Mouse (Mus musculus): ENCODE measurements at regions not wholly inside any gene's neighbourhood (a gene's known extent, or its start where the extent isn't known, plus 50 kb on each side); places are given as distances from the start of the nearest gene placed in this dataset.

DNA sequence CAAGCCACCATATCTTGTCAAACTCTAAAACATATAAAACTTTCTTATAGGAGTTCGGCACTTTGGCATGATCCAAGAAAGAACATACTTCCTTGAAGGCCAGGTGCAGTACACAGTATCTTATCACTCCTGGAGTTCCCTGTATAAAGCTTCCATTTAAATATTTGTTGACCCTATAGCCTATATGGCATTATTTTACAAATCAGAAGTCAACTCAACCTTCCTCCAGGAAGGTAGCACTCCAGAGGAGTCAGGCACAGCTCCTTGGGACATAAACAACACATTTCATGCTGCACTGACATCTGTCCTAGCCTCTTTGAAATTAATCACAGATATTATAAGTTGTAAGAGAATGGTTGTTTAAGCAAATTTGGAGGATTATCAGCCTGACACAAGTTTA, 252.5 kb upstream of the Usp25 start:
- Histone ChIP-seq H3K27ac (ENCODE audit: low read length) (no peak overlapping the region), H3K9ac (replicated peaks; ENCODE audit: low read length) (no peak overlapping the region), H3K4me3 (ENCODE audit: low read length) (no peak overlapping the region), H3K27me3 (ENCODE audit: insufficient read depth, low read length) (no peaks in the 10 kb centered on the region), H3K9me3 (ENCODE audit: low read length) (no peaks in the 10 kb centered on the region), H3K36me3 (ENCODE audit: insufficient read depth, low read length) (no peaks in the 10 kb centered on the region), H3K4me1 (ENCODE audit: insufficient read depth, low read length) (peaks cover 12% of the 10 kb centered on the region), H3K4me2 (replicated peaks; ENCODE audit: low read depth, low read length) (no peak overlapping the region)
- 87% methylated on average over 1 of the region's 1 CpGs for WGBS
- ATAC-seq (ENCODE audit: low FRiP score, low TSS enrichment) = no peak

DNA sequence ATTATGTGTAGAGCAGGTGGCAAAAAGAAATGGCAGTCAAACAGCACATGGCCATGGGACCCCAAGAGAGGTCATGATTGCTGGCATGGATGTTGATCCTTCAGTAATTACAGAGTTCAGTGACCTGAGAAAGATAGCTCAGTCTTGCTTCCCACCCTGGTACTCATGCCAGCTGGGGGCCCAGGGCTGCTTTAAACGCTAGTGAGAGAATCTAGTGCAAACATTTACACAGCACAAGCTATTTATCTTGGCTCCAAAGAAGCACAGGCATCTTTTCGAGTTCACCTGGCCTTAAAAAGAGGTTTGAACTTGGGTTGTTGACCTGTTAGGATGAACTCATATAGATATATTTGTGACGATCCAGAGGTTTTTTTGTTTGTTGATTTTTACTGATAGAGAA, 258.6 kb upstream of the Usp25 start:
- no peak overlapping the region for H3K9ac ChIP-seq (replicated peaks; ENCODE audit: low read length)
- no peak overlapping the region for H3K4me3 ChIP-seq (ENCODE audit: low read length)
- WGBS = 39% methylated on average over 3 of the region's 3 CpGs
- no peak for ATAC-seq (ENCODE audit: low FRiP score, low TSS enrichment)
- no peaks in the 10 kb centered on the region for H3K27me3 ChIP-seq (ENCODE audit: insufficient read depth, low read length)
- H3K4me2 ChIP-seq (replicated peaks; ENCODE audit: low read depth, low read length) = no peak overlapping the region
- H3K36me3 ChIP-seq (ENCODE audit: insufficient read depth, low read length) = no peaks in the 10 kb centered on the region
- no peak overlapping the region for H3K27ac ChIP-seq (ENCODE audit: low read length)
- no peaks in the 10 kb centered on the region for H3K9me3 ChIP-seq (ENCODE audit: low read length)
- H3K4me1 ChIP-seq (ENCODE audit: insufficient read depth, low read length) = no peaks in the 10 kb centered on the region

DNA sequence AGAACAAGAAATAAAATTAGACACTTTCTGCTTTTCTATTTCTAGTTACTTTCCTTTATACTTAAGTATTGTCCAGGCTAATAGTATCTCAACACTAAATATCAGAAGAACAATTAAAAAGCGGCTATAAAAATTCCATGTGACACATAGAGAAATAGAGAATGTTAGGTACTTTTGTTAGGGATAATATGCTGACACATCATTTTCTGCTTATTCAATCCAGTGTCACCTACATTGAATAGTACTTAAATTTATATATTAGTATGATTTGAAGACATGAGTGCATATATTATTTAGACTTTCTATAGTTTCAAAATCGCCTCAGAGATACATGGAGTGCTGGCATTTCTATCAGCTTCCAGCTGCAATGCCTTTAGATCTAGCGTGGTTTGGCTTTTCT, 267.1 kb upstream of the Usp25 start:
- no peak overlapping the region for H3K4me3 ChIP-seq (ENCODE audit: low read length)
- H3K27ac ChIP-seq (ENCODE audit: low read length) = no peak overlapping the region
- no peaks in the 10 kb centered on the region for H3K9me3 ChIP-seq (ENCODE audit: low read length)
- no peaks in the 10 kb centered on the region for H3K27me3 ChIP-seq (ENCODE audit: insufficient read depth, low read length)
- no peaks in the 10 kb centered on the region for H3K4me1 ChIP-seq (ENCODE audit: insufficient read depth, low read length)
- no peak for ATAC-seq (ENCODE audit: low FRiP score, low TSS enrichment)
- H3K36me3 ChIP-seq (ENCODE audit: insufficient read depth, low read length) = no peaks in the 10 kb centered on the region
- H3K4me2 ChIP-seq (replicated peaks; ENCODE audit: low read depth, low read length) = no peak overlapping the region
- H3K9ac ChIP-seq (replicated peaks; ENCODE audit: low read length) = no peak overlapping the region
- 92% methylated on average over 3 of the region's 3 CpGs for WGBS

DNA sequence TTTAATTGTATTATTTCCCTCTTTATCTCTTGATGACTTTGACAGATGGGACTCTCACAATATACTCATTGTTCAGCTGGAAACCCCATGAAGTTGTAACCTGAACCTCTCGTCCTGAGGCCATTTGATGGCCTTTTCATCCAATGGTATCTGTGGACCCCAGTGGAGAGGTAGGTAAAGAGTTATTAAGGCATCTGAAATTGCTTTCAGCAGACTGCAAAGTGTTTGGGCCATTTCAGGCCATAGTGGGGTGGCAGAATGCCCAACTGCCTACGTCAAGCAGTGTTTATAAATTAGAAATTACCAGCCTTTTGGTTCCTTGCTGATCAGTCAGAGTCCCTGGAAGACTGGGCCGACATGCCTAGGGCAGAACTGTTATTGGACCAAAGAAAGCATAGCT, 272.4 kb upstream of the Usp25 start:
- Histone ChIP-seq H3K4me3 (ENCODE audit: low read length) (no peak overlapping the region), H3K9me3 (ENCODE audit: low read length) (no peaks in the 10 kb centered on the region), H3K27ac (ENCODE audit: low read length) (no peak overlapping the region), H3K4me2 (replicated peaks; ENCODE audit: low read depth, low read length) (no peak overlapping the region), H3K4me1 (ENCODE audit: insufficient read depth, low read length) (no peaks in the 10 kb centered on the region), H3K9ac (replicated peaks; ENCODE audit: low read length) (no peak overlapping the region), H3K27me3 (ENCODE audit: insufficient read depth, low read length) (no peaks in the 10 kb centered on the region), H3K36me3 (ENCODE audit: insufficient read depth, low read length) (no peaks in the 10 kb centered on the region)
- ATAC-seq (ENCODE audit: low FRiP score, low TSS enrichment) = no peak
- 65% methylated on average over 3 of the region's 3 CpGs for WGBS

DNA sequence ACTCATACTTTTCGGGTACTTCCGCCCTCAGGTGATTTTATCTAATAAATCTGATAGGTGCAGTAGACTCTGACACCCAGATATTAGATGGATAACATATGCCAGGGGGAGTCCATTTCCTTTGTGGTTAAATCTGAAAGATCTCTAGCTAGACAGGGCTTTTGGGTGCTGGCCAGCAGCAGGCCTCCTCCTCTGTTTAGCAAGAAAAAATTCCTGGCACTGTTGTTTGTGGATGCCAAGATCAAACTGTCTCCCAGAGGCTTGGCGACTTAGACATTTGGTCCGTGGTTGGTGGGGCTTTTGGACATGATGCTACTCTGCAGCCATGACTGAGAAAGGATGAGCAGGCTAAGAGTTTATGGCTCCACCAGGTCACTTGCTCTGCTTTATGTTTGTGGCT, 287.5 kb upstream of the Usp25 start:
- no peak overlapping the region for H3K9ac ChIP-seq (replicated peaks; ENCODE audit: low read length)
- H3K4me3 ChIP-seq (ENCODE audit: low read length) = no peak overlapping the region
- H3K36me3 ChIP-seq (ENCODE audit: insufficient read depth, low read length) = no peaks in the 10 kb centered on the region
- no peaks in the 10 kb centered on the region for H3K27me3 ChIP-seq (ENCODE audit: insufficient read depth, low read length)
- H3K4me2 ChIP-seq (replicated peaks; ENCODE audit: low read depth, low read length) = no peak overlapping the region
- no peaks in the 10 kb centered on the region for H3K9me3 ChIP-seq (ENCODE audit: low read length)
- WGBS = 58% methylated on average over 4 of the region's 4 CpGs
- peaks cover 5% of the 10 kb centered on the region; the same call in 1 of the 2 replicates for H3K4me1 ChIP-seq (ENCODE audit: insufficient read depth, low read length)
- H3K27ac ChIP-seq (ENCODE audit: low read length) = no peak overlapping the region
- ATAC-seq (ENCODE audit: low FRiP score, low TSS enrichment) = no peak

DNA sequence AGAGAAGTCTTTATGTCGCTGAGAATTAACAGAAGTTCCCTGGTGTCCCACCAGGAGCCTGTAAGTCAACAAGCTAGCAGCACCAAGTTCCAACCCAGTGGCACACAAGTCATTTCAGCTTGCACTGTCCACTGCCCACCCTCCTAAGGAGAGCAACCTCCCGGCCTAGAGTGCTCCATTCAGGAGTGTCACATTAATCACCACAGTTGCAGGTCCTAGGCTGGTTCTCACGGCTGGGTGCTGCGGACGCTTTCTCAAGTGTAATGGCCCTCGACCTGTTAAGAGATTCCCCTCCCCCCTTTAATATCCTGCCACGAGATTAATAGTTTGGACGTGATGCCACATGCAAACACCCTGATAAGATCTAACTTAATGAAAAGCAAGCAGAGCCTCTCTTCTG, 288.2 kb upstream of the Usp25 start:
- Histone ChIP-seq H3K4me3 (ENCODE audit: low read length) (no peak overlapping the region), H3K27ac (ENCODE audit: low read length) (no peak overlapping the region), H3K9me3 (ENCODE audit: low read length) (no peaks in the 10 kb centered on the region), H3K27me3 (ENCODE audit: insufficient read depth, low read length) (no peaks in the 10 kb centered on the region), H3K9ac (replicated peaks; ENCODE audit: low read length) (no peak overlapping the region), H3K36me3 (ENCODE audit: insufficient read depth, low read length) (no peaks in the 10 kb centered on the region), H3K4me1 (ENCODE audit: insufficient read depth, low read length) (peaks cover 5% of the 10 kb centered on the region; the same call in 1 of the 2 replicates), H3K4me2 (replicated peaks; ENCODE audit: low read depth, low read length) (no peak overlapping the region)
- WGBS = 20% methylated on average over 8 of the region's 8 CpGs
- ATAC-seq (ENCODE audit: low FRiP score, low TSS enrichment) = peak; percentile 97

DNA sequence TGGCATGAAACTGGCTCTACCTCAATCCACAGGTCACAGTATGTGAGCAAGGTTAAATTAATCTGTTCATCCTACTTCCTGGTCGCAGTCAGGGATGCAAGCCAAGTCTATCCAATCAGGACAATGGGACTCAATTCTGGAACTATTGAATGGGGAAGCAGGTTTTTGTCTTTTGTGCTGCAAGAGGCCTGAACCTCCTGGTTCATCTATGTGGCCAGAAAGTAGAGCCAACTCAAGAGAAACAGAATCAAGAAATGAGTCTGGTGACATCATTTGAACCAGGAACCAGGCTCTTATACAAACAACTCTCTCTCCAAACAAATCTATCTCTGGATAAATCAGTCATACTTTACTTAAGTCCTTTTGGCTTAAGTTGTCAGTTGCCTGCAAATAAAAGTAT, 294.7 kb upstream of the Usp25 start:
- no peak for ATAC-seq (ENCODE audit: low FRiP score, low TSS enrichment)
- WGBS = 89% methylated on average over 1 of the region's 1 CpGs
- H3K4me3 ChIP-seq (ENCODE audit: low read length) = no peak overlapping the region

DNA sequence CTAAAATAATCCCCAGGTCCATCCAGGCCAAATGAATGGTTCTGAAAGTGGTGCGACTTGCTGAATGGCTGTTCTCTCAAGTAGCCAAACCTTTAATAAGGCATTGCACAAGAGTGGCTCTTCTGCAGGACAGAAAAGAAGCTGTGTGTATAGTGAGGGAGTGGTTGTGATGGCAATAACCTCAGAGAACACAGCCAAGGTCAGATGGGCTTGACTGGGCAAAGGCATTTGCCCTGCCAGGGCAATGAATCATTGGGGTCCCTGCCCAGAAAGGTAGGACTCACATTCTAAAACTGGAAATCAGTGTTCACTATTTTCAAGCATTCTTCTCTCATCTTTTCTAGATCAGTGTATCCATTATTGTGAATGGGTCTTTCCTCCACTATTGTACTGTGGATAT, 295.4 kb upstream of the Usp25 start:
- 100% methylated on average over 1 of the region's 1 CpGs for WGBS
- no peak overlapping the region for H3K4me3 ChIP-seq (ENCODE audit: low read length)
- no peak overlapping the region for H3K9ac ChIP-seq (replicated peaks; ENCODE audit: low read length)
- ATAC-seq (ENCODE audit: low FRiP score, low TSS enrichment) = no peak
- H3K36me3 ChIP-seq (ENCODE audit: insufficient read depth, low read length) = no peaks in the 10 kb centered on the region
- no peak overlapping the region for H3K4me2 ChIP-seq (replicated peaks; ENCODE audit: low read depth, low read length)
- no peak overlapping the region for H3K27ac ChIP-seq (ENCODE audit: low read length)
- no peaks in the 10 kb centered on the region for H3K9me3 ChIP-seq (ENCODE audit: low read length)
- no peaks in the 10 kb centered on the region for H3K4me1 ChIP-seq (ENCODE audit: insufficient read depth, low read length)
- H3K27me3 ChIP-seq (ENCODE audit: insufficient read depth, low read length) = no peaks in the 10 kb centered on the region

More for the DNA sequence above, 294.7 kb upstream of the Usp25 start:
- H3K9ac ChIP-seq (replicated peaks; ENCODE audit: low read length) = no peak overlapping the region
- no peaks in the 10 kb centered on the region for H3K36me3 ChIP-seq (ENCODE audit: insufficient read depth, low read length)
- H3K4me1 ChIP-seq (ENCODE audit: insufficient read depth, low read length) = no peaks in the 10 kb centered on the region
- H3K27ac ChIP-seq (ENCODE audit: low read length) = no peak overlapping the region
- no peak overlapping the region for H3K4me2 ChIP-seq (replicated peaks; ENCODE audit: low read depth, low read length)
- no peaks in the 10 kb centered on the region for H3K9me3 ChIP-seq (ENCODE audit: low read length)
- H3K27me3 ChIP-seq (ENCODE audit: insufficient read depth, low read length) = no peaks in the 10 kb centered on the region

DNA sequence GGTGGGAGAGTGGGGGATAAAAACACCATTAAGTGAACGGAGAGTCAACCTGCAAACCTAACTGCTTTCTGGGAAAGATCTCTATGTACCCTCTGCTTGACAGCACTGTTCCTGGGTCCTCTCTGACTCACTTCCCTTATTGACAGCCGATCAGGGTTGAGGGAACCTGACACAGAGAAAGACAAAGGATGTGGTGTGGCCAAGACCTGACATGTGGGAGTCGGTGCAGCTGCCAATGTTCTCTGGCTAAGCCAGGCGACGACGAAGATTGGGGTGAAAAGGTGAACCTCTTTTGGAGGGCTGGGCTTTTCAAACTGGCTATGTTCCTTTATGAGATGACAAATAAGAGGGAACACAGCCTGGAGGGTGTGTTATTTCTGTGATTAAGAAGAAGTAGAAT, 318.6 kb upstream of the Usp25 start:
- no peak overlapping the region for H3K27ac ChIP-seq (ENCODE audit: low read length)
- no peaks in the 10 kb centered on the region for H3K4me1 ChIP-seq (ENCODE audit: insufficient read depth, low read length)
- WGBS = 27% methylated on average over 6 of the region's 6 CpGs
- no peak overlapping the region for H3K4me2 ChIP-seq (replicated peaks; ENCODE audit: low read depth, low read length)
- ATAC-seq (ENCODE audit: low FRiP score, low TSS enrichment) = no peak
- no peaks in the 10 kb centered on the region for H3K27me3 ChIP-seq (ENCODE audit: insufficient read depth, low read length)
- H3K9me3 ChIP-seq (ENCODE audit: low read length) = no peaks in the 10 kb centered on the region
- H3K4me3 ChIP-seq (ENCODE audit: low read length) = no peak overlapping the region
- H3K36me3 ChIP-seq (ENCODE audit: insufficient read depth, low read length) = no peaks in the 10 kb centered on the region
- H3K9ac ChIP-seq (replicated peaks; ENCODE audit: low read length) = no peak overlapping the region

DNA sequence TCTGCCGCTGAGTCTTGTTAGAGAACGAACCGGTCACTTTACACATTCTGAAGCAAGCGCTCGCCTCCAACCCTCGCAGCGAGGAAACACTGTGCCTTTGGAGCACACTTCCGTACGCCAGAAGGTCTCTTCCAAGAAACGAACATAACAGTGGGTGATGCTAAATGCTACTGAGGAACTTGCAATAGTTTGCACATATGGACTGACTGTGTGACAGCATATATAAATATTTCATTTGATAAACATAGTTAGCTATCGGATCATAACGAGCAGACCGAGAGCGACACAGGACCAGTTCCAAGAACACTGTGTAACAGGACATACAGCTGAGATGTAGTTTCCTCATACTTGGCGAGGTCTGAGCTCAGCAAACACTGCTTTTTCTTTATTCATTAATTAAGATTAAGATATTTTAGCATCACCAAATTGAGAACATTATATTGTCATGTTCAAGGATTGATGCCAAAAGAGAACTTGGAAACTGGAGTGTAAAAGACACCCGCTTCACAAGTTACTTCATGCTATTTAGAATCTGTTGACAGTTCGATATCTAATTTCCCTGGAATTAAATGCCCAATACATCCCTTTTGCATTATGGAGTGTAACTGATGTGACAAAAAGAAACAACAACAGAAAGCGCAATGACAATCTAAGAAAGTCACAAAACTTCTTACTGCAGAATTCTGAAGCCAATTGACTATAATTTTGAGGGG, 314.3 kb upstream of the Nrip1 start:
- no peak for ATAC-seq (ENCODE audit: low FRiP score, low TSS enrichment)
- Histone ChIP-seq H3K9ac (replicated peaks; ENCODE audit: low read length) (no peak overlapping the region), H3K36me3 (ENCODE audit: insufficient read depth, low read length) (no peaks in the 10 kb centered on the region), H3K4me2 (replicated peaks; ENCODE audit: low read depth, low read length) (no peak overlapping the region), H3K4me3 (ENCODE audit: low read length) (no peak overlapping the region), H3K27ac (ENCODE audit: low read length) (no peak overlapping the region), H3K9me3 (ENCODE audit: low read length) (no peaks in the 10 kb centered on the region), H3K27me3 (ENCODE audit: insufficient read depth, low read length) (no peaks in the 10 kb centered on the region), H3K4me1 (ENCODE audit: insufficient read depth, low read length) (no peaks in the 10 kb centered on the region)
- 90% methylated on average over 18 of the region's 18 CpGs for WGBS
